Mouse (Mus musculus): Measurements from ENCODE around the gene Kpna2. TPM values are rescaled to one million over a fixed set of nuclear protein-coding genes. Genes with fewer than 3 reads are reported as not detected.

Gene Kpna2
- polyA plus RNA-seq (2016; fragmentation: Nextera tagmentation; extraction: Ambion mirVana) = 567 and 599 TPM in 2 replicates

- WGBS = under 1% methylated on average over 62 of the region's 62 CpGs
- Histone ChIP-seq H3K4me3 (replicated peaks) (peak within 1 kb of the TSS; percentile 99), H3K9ac (peak within 1 kb of the TSS; percentile 97), H3K4me1 (peaks cover 32% of the 10 kb centered on the region), H3K27ac (peak within 1 kb of the TSS; percentile 93), H3K36me3 (replicated peaks) (peaks cover 30% of the 10 kb centered on the region), H3K27me3 (no peaks in the 10 kb centered on the region), H3K9me3 (no peaks in the 10 kb centered on the region), H3K4me2 (peak within 1 kb of the TSS; percentile 60)
- peak; percentile 94 for ATAC-seq (ENCODE audit: low FRiP score)
Measured at GRCm38 (mm10) chr11:106999151-106999948, at the start of gene Kpna2. TSS of gene Kpna2 (minus strand) at chr11:106999541.

DNA sequence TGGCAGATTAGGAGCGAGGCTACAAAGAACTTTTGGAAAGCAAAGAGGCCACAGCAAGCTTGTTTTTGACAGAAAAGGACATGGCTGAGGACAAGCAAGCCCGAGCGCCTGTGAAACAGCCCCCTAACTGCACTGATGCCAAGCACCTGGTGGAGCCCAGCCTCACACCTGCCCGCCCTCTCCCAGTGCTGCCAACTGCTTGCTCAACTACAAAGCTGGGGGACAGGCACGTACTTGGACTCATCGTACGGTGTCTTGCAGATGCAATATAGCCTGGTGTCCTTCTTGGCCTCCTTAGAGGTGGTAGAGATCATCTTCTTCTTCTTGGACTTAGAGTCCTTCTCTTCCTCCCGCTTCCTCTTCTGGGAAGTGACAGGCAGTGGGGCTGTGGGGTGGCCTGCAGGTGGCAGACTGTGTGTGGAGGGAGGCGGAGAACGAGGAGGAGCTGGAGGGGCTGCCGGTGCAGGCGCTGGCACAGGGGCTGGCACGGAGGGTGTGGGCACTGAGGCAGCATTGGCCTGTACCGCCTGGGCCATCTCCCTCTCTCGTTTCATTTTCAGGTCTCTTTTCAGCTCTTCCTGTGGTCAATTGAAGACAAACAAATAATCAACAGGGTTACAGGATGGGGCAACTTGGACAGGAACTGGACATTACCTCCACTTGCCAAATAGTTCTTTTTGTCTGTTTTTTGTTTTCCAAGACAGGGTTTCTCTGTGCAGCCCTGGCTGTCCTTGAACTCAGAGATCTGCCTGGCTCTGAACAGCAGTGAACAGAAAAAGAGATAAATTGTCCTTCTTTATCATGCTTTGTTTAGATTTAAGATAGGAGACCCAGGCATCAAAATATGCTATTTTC lies 47.7 kb upstream of the Kpna2 start:
- Histone ChIP-seq H3K4me3 (replicated peaks) (no peak overlapping the region), H3K9ac (no peak overlapping the region), H3K27me3 (no peaks in the 10 kb centered on the region), H3K4me1 (no peaks in the 10 kb centered on the region), H3K36me3 (replicated peaks) (peaks cover 56% of the 10 kb centered on the region), H3K4me2 (no peak overlapping the region), H3K9me3 (no peaks in the 10 kb centered on the region), H3K27ac (no peak overlapping the region)
- 90% methylated on average over 15 of the region's 15 CpGs for WGBS
- ATAC-seq (ENCODE audit: low FRiP score) = no peak

- peaks cover 60% of the 10 kb centered on the region for H3K36me3 ChIP-seq (replicated peaks)
- no peaks in the 10 kb centered on the region for H3K4me1 ChIP-seq
- H3K9ac ChIP-seq = no peak overlapping the region
- ATAC-seq (ENCODE audit: low FRiP score) = no peak
- H3K27me3 ChIP-seq = no peaks in the 10 kb centered on the region
- no peak overlapping the region for H3K27ac ChIP-seq
- H3K4me2 ChIP-seq = no peak overlapping the region
- WGBS = 94% methylated on average over 4 of the region's 4 CpGs
- no peak overlapping the region for H3K4me3 ChIP-seq (replicated peaks)
- H3K9me3 ChIP-seq = no peaks in the 10 kb centered on the region
Measured at GRCm38 (mm10) chr11:107045546-107045945, 46.2 kb upstream of the Kpna2 start.

DNA sequence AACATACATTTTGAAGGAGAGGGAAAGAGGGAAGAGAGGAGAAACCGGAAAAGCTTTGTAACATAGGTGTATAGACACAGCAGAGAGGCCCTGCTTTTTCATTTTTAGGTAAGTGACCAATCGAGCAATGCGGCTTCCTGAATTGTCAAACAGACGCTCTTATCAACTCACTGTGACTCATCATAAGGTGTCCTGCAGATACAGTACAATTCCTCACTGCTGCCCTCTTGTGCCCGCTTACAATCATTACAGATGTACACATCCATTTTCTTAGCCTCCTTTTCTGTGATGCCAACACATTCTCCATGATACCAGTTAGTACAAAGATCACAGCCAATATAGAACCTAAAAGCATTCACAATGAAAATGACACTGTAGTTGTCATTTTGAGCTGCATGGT lies 45.0 kb upstream of the Kpna2 start:
- Histone ChIP-seq H3K36me3 (replicated peaks) (peaks cover 72% of the 10 kb centered on the region), H3K4me1 (no peaks in the 10 kb centered on the region), H3K9me3 (no peaks in the 10 kb centered on the region), H3K4me3 (replicated peaks) (no peak overlapping the region), H3K27me3 (no peaks in the 10 kb centered on the region), H3K4me2 (no peak overlapping the region), H3K9ac (no peak overlapping the region), H3K27ac (no peak overlapping the region)
- WGBS = 61% methylated on average over 5 of the region's 5 CpGs
- ATAC-seq (ENCODE audit: low FRiP score) = no peak

DNA sequence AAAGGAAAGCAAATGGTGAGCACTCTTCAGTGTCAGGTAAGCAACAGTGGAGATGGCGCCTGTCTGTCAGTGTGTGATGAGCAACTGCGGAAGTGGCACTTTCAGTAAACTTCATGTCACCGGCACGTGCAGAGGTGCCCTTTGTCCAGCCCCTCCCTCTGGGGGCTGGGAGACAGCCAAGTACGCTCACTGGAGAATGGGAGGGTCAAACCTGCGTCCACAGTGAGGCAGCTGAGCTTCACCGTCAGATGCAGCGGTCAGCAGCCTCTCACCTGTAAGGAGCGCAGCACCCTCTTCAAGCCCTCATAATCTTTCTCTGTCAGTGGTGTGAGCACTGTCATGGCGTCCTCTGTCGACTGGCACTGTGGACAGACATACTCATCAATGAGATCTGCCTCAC lies 44.0 kb upstream of the Kpna2 start:
- Histone ChIP-seq H3K36me3 (replicated peaks) (peaks cover 82% of the 10 kb centered on the region), H3K27me3 (no peaks in the 10 kb centered on the region), H3K27ac (no peak overlapping the region), H3K4me1 (no peaks in the 10 kb centered on the region), H3K4me2 (no peak overlapping the region), H3K9me3 (no peaks in the 10 kb centered on the region), H3K9ac (no peak overlapping the region), H3K4me3 (replicated peaks) (no peak overlapping the region)
- no peak for ATAC-seq (ENCODE audit: low FRiP score)
- WGBS = 95% methylated on average over 11 of the region's 11 CpGs

DNA sequence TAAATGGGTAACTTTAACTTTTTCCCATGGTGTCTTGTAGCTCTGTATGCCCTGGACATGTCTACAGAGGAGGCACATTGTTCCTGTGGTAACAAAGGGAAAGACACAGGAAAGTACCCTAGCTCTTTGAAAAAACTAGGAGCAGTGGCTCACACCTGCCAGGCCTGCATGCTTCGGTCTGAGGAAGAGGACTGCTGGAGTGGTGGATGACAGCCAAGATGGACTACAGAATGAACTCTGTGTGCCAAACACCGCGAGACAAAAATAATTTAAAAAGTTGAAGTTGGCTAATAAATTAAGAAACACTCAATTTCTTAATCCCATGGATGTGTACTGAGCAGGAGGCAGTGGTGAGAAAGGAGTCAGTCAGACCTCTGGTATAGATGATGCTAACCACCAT lies 42.1 kb upstream of the Kpna2 start:
- no peaks in the 10 kb centered on the region for H3K27me3 ChIP-seq
- no peak overlapping the region for H3K27ac ChIP-seq
- H3K4me2 ChIP-seq = no peak overlapping the region
- no peak for ATAC-seq (ENCODE audit: low FRiP score)
- no peaks in the 10 kb centered on the region for H3K9me3 ChIP-seq
- H3K4me1 ChIP-seq = no peaks in the 10 kb centered on the region
- 94% methylated on average over 3 of the region's 3 CpGs for WGBS
- no peak overlapping the region for H3K9ac ChIP-seq
- peaks cover 83% of the 10 kb centered on the region for H3K36me3 ChIP-seq (replicated peaks)
- H3K4me3 ChIP-seq (replicated peaks) = no peak overlapping the region

- Histone ChIP-seq H3K36me3 (replicated peaks) (peaks cover 74% of the 10 kb centered on the region), H3K4me2 (no peak overlapping the region), H3K9me3 (no peaks in the 10 kb centered on the region), H3K27me3 (no peaks in the 10 kb centered on the region), H3K9ac (no peak overlapping the region), H3K4me3 (replicated peaks) (no peak overlapping the region), H3K4me1 (no peaks in the 10 kb centered on the region), H3K27ac (no peak overlapping the region)
- 93% methylated on average over 5 of the region's 5 CpGs for WGBS
- no peak for ATAC-seq (ENCODE audit: low FRiP score)
Measured at GRCm38 (mm10) chr11:107039417-107039816, 40.1 kb upstream of the Kpna2 start.

DNA sequence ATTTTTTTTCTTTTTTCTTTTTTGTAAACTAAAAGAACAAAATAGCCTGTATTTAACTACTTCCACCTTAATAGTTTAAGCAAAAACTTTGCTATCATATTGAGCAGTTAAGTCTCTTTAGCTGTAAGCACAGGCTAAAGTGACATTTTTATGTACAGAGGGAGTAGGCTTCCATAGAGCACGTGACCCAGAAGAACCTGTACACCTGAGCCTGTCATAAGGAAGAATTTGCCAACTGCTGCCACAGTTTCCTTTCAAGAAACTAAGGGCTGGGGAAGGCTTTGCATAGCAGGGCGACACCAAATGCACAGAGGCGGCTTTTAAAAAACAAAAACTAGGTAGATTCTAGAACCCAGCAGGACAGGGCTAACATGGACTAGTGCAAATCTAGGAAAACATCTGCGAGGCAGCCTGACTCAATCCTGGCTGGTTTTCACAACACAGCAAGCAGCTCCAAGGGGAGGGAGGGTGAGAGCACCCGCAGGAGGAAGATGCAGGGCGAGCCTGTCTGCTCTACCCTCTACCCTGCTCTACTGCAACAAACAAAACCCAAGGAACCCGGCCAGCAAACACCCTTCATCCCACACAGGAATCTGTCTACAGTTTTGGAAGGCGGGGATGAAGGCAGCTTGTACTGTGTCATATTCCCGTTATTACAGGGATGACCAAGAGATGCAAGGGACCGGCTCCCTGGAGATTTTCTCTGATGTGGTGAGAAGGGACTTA lies 34.9 kb upstream of the Kpna2 start:
- Histone ChIP-seq H3K9ac (no peak overlapping the region), H3K4me1 (peaks cover 18% of the 10 kb centered on the region), H3K9me3 (no peaks in the 10 kb centered on the region), H3K4me2 (no peak overlapping the region), H3K27me3 (0 out of 2 replicates have a peak, but pooled peaks cover 4% of the 10 kb centered on the region), H3K4me3 (replicated peaks) (no peak overlapping the region), H3K27ac (no peak overlapping the region), H3K36me3 (replicated peaks) (peaks cover 32% of the 10 kb centered on the region)
- 89% methylated on average over 10 of the region's 10 CpGs for WGBS
- ATAC-seq (ENCODE audit: low FRiP score) = no peak

DNA sequence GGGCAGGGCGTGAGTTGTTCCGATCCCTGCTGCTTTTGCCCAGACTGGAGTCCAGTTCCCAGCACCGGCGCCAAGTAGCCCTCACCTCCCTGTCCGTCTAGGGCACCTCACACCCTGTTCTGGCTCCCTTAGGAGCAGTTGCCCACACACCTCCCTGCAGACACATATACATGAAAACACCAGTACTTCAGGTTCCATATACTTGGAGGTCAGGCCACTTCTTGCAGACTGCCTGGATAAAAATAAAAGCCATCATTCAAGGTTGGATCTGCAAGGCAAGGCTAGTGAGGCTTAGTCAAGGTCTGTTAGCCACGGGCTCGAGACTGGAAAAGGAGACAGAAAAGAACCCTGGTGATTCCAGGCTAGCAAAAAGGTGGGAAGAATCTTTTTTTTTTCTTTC lies 32.3 kb upstream of the Kpna2 start:
- no peak overlapping the region for H3K27ac ChIP-seq
- no peak overlapping the region for H3K4me2 ChIP-seq
- no peaks in the 10 kb centered on the region for H3K9me3 ChIP-seq
- H3K9ac ChIP-seq = no peak overlapping the region
- 21% methylated on average over 7 of the region's 7 CpGs for WGBS
- H3K36me3 ChIP-seq (replicated peaks) = peaks cover 7% of the 10 kb centered on the region
- no peak for ATAC-seq (ENCODE audit: low FRiP score)
- no peak overlapping the region for H3K4me3 ChIP-seq (replicated peaks)
- H3K4me1 ChIP-seq = peaks cover 36% of the 10 kb centered on the region
- H3K27me3 ChIP-seq = 0 out of 2 replicates have a peak, but pooled peaks cover 4% of the 10 kb centered on the region

DNA sequence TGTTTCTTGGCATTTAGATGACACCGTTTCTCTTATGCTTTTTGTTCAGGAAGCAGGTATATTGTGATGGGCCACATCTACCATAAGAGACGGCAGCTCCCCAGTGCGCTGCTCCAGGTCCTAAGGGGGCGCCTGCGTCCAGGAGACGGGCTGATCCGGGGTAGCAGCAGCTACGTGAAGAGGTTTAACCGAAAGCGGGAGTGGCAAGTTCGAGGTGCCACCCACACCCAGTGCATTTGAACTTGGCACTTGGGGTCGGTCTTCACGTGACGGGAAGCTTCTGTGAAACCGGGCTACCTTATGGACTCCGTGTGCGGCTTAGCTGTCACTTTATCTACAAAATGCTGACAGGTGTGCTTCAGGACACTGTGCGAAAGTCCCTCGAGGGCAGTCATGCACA lies 30.2 kb upstream of the Kpna2 start:
- 58% methylated on average over 19 of the region's 19 CpGs for WGBS
- H3K4me3 ChIP-seq (replicated peaks) = no peak overlapping the region
- no peak overlapping the region for H3K27ac ChIP-seq
- H3K36me3 ChIP-seq (replicated peaks) = no peaks in the 10 kb centered on the region
- H3K9me3 ChIP-seq = no peaks in the 10 kb centered on the region
- peaks cover 56% of the 10 kb centered on the region for H3K4me1 ChIP-seq
- 0 out of 2 replicates have a peak, but pooled peaks cover 10% of the 10 kb centered on the region for H3K27me3 ChIP-seq
- H3K9ac ChIP-seq = no peak overlapping the region
- H3K4me2 ChIP-seq = no peak overlapping the region
- no peak for ATAC-seq (ENCODE audit: low FRiP score)

- Histone ChIP-seq H3K4me1 (peaks cover 61% of the 10 kb centered on the region), H3K4me2 (peak overlapping the region; percentile 66), H3K27me3 (0 out of 2 replicates have a peak, but pooled peaks cover 16% of the 10 kb centered on the region), H3K36me3 (replicated peaks) (no peaks in the 10 kb centered on the region), H3K4me3 (replicated peaks) (peak overlapping the region; percentile 63), H3K9me3 (no peaks in the 10 kb centered on the region), H3K27ac (peak overlapping the region; percentile 85), H3K9ac (peak overlapping the region; percentile 69; the same call in 1 of the 2 replicates)
- WGBS = 75% methylated on average over 6 of the region's 6 CpGs
- no peak for ATAC-seq (ENCODE audit: low FRiP score)
Measured at GRCm38 (mm10) chr11:107028754-107029153, 29.4 kb upstream of the Kpna2 start.

- H3K4me1 ChIP-seq = peaks cover 61% of the 10 kb centered on the region
Measured at GRCm38 (mm10) chr11:107028275-107028618, 28.9 kb upstream of the Kpna2 start.

More at GRCm38 (mm10) chr11:107028275-107028618, 28.9 kb upstream of the Kpna2 start:
- 0 out of 2 replicates have a peak, but pooled peaks cover 16% of the 10 kb centered on the region for H3K27me3 ChIP-seq
- H3K36me3 ChIP-seq (replicated peaks) = no peaks in the 10 kb centered on the region
- H3K9me3 ChIP-seq = no peaks in the 10 kb centered on the region
- peak overlapping the region; percentile 85 for H3K27ac ChIP-seq
- ATAC-seq (ENCODE audit: low FRiP score) = peak; percentile 73
- H3K4me2 ChIP-seq = peak overlapping the region; percentile 66
- 2% methylated on average over 29 of the region's 29 CpGs for WGBS
- H3K4me3 ChIP-seq (replicated peaks) = peak overlapping the region; percentile 63
- peak overlapping the region; percentile 69 for H3K9ac ChIP-seq

Data from forebrain, embryonic 12.5 days (tissue).